Mouse (Mus musculus): ENCODE measurements around the gene Tmem131l. TPM values are rescaled to one million over a fixed set of nuclear protein-coding genes. Genes with fewer than 3 reads are reported as not detected.

Tmem131l gene
- total RNA-seq, 2 experiments from 2014 or later, result 32.7 to 106 TPM

DNA sequence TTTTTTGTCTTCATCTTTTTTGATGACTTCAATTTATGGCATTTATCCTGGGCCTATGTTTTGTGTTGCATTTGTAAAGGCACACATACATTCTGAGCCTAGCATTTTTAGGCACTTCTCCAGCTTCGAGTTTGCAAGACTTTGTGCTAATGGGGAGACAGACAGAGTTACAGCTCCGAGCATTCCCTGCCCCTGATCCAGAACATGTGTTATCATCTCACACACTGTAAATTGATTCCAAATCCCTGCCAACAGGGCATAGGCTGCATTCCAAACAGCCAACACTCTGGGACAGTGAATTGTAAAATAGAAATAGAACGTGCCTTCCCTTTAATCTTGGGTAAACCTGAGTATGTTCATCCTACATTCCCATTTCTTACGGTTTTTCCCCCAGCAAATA lies 19.7 kb upstream of the Tmem131l start:
- no peak for ATAC-seq (replicated peaks; ENCODE audit: low FRiP score, low TSS enrichment, poor library complexity, severe bottlenecking)

DNA sequence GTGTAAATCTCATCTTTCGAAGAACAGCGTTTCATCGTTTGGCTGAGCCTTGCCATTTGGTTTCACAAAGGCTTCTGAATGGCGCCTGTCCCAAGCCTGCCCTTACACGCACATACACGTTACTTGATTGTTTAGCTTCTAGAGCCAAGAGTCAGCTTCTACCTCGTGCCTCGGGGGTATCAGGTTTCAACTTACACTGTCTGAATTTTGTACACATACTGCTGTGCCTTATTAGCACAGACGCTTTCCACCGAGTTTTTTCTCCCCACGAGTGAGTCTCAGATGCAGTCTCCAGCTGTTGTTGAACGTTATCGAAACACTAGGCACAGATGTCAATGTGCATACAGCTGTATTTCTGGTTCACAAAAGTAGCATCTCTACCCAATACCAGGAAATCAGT lies 19.3 kb upstream of the Tmem131l start:
- ATAC-seq (replicated peaks; ENCODE audit: low FRiP score, low TSS enrichment, poor library complexity, severe bottlenecking), result no peak

DNA sequence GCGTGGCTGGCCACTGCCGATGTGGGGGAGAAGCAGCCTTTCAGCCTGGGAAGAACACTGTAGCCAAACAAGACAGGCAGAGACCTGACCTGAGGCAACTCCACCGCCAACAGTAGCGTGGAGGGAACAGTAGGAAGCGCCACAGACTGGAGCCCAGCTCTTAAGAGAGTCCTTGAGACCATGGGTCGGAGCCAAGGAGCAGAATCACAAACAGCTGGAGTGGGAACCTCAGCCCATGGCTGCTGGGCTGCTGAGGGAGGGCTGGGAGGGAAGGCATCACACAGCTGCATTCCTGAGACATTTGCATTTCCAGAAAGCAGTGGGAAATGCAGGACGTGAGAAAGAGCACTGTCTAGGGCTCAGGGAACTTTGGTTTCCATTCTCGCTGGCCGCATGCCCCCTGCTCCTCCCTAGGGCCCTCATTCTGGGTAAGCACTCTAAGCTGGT lies 8.8 kb upstream of the Tmem131l start:
- no peak for ATAC-seq (replicated peaks; ENCODE audit: low FRiP score, low TSS enrichment, poor library complexity, severe bottlenecking)

DNA sequence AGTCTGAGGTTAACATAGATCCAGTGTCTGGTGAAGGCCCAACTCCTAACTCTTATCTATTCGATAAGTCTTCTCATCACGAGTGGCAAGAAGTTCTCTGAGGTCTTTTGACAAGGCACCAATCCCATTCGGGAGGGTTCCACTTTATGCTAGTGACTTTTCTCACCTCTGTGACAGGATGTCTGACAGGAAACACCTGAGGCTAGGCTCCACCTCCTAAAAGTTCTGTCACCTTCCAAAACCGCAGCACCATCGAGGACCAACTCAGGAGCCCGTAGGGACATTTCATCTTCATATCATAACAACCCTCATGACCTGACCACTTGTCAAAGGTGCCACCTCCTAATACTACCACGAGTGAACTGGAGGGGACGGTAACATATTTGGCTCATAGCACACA lies 6.2 kb upstream of the Tmem131l start:
- ATAC-seq (replicated peaks; ENCODE audit: low FRiP score, low TSS enrichment, poor library complexity, severe bottlenecking), result 0 out of 2 replicates have a peak, but pooled peaks have one; percentile 6

DNA sequence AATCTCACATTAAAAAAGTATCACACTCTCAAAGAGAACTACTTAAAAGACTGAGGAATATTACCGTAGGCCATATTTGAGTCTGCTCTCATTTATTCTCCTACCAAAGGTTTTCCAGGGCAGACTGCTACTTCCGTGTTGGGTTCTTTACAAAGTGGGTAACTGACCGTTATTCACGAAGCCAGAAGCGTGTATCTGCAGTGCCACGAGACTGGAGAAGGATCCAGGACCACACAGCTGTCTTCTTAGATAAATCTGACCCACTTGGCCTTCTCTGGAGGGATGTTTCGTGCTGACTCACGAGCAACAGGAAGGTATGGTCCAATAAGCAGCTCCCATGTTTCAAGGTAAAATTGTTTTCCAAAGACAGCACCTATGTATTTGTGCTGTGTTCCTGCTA lies 1.8 kb upstream of the Tmem131l start:
- ATAC-seq (replicated peaks; ENCODE audit: low FRiP score, low TSS enrichment, poor library complexity, severe bottlenecking), result peak; percentile 48

DNA sequence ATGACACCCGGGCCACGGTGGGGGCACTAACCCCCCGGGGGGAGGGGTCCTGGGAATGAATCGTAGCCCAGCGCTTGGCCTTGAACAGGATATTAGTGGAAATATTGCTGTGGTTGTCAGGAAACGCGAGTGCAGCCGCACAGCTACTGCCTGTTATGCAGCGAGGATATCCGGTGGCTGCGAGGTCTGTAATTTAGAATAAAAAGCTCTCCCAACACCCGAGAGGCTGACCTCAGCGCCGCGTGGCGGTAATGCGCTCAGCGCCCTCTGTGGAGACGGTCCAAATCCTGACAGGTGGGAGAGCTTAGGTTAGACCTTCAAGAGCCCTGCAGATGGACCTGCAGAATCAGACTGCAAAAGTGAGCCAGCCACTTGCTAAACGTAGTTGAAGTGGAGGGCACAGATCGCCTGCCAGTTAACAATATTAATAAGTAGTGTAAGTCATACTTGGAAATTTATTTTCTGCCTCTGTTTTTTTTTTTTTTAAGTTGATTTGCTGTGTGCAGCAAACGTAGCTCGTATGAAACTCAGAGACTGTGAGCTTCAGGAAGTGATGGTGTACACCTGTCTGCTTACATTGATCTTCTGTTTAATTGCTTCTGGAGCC lies 604 bp upstream of the Tmem131l start:
- peak; percentile 20 for ATAC-seq (replicated peaks; ENCODE audit: low FRiP score, low TSS enrichment, poor library complexity, severe bottlenecking)

DNA sequence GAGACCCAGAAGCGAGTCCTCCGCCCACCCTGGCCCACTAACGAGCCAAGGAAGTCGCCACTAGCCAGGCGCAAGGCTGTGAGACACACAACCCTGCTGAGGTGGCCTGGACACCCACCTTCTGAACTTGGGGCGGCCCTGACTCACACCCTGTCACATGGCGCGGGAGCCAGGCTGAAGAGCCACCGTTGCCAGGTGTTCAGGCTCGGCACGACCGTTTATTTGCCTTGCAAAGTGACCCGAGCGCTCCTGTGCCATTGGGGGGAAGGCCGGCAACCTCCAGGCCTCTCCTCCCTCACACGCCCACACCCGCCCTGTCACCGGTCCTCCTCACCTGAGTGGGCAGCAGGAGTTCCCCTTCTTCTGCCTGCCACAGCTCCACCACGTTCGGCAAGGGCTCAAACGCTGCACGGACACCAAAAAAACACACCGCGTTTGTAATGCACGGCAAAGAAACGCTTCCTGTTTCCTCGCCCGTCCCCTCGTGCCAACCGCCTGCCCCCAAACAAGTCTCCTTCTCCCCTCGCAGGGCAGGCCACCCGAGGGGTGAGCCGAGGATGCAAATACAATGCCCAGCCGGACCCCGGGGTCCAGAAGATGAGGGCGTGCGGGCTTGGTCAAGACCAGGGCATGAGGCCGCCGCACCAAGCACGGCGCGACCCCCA lies 862 bp downstream of the Tmem131l start:
- peak; percentile 10; the same call in 1 of the 2 replicates for ATAC-seq (replicated peaks; ENCODE audit: low FRiP score, low TSS enrichment, poor library complexity, severe bottlenecking)

DNA sequence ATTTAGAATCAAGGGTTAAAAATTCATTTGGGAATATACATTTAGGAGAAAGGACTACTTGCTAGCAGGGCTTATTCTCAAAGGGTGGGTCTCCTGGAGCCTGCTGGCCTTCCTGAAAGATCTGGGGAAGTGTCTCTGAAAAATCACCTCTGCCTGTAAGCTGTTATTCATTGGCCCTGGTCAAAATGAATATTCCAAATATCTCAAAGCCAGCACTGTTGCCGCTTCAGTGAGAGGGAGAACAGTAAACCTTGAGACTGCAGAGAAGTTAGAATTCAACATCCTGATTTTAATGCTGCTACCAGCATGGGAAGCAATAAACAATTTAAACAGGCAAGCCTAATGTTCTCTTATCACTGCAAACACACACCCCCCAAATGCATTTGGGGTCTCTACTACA lies 1.8 kb downstream of the Tmem131l start:
- no peak for ATAC-seq (replicated peaks; ENCODE audit: low FRiP score, low TSS enrichment, poor library complexity, severe bottlenecking)

DNA sequence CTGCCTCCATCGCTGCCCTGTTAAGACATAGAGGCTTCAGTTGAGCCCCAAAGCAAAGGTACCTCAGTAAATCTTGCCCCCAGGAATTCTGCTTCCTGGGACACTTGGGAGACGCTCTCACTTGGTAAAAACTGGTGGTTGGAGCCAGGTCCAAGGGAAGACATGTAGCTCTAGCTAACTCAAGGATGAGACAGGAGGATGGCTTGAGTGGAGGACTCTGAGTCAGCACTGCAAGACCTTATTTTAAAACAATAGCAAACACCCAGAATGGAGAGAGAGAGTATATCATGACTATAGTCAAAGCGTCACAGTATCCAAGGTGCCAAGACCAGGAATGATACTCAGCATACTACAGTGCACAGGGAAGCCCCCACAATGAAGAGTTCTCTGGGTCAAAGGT lies 2.4 kb downstream of the Tmem131l start:
- ATAC-seq (replicated peaks; ENCODE audit: low FRiP score, low TSS enrichment, poor library complexity, severe bottlenecking), result no peak

DNA sequence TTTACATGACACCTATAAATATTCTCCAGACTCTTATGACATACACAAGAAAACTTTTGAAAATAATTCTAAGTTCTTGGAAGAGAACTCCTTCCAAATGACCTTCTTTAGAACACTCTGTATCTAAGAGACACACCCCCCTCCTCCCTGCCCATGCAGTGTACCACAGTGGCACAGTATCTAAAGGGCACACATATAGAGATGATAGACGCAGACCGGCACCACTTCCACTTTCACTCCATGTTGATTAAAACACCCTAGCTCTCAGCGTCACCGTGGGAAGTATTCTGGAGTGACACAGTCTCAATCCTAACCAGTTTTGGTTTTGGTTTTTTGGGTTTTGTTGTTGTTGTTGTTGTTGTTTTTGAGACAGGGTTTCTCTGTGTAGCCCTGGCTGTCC lies 3.1 kb downstream of the Tmem131l start:
- ATAC-seq (replicated peaks; ENCODE audit: low FRiP score, low TSS enrichment, poor library complexity, severe bottlenecking), result peak; percentile 28

DNA sequence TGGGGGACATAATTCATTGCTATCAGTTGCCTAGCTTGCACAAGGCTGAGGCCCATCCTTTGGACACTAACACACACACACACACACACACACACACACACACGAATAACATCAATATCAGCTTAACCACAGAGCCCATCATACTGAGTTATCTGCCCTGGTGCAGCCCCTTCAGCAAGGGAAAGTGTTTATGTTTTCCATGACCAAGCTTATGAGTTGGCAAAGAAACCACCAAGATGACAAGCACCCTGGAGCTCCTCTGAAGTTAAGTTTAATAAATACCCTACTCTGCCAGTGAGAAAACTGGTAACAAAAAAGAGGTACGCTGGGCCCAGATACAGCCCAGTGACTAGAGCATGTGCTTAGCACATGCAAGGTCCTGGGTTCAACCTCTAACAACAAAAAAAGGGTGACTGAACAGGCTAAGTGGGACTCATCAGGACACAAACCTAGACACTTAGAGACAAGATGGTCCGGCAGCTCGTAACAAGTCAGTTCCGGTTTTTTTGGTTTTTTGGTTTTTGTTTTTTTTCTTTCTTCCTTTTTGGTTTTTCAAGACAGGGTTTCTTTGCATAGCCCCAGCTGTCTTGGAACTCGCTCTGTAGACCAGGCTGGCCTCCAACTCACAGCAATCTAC lies 4.1 kb downstream of the Tmem131l start:
- ATAC-seq (replicated peaks; ENCODE audit: low FRiP score, low TSS enrichment, poor library complexity, severe bottlenecking), result peak; percentile 51

DNA sequence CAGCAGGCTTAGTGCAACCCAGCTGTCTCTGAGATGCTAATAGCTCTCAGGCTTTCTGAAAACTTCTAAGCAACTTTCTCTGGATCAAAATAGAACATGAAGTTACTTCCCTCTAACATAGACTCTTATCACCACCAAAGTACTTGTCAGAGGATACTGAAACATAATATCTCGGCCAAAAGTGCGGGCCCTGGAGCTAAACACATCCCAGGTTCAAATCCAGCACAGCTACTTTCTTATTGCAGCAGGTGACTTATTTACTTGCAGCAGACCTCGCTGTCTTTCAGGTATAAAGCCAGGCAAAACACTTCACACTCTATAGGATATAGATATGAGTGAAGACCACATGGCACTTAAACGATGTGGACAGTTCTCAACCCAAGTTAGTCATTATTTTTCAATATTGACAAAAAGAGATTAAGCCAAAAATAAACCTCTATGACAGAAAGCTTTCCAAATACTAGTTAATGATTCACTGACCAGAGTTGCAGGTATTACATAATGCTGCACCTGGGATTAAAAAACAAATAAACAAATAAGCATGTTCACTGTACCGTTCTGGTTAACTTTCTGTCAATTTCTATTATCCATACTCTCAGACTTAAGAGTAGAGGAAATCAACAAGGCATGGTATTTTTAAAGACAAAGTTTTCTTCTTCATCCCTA lies 5.7 kb downstream of the Tmem131l start:
- no peak for ATAC-seq (replicated peaks; ENCODE audit: low FRiP score, low TSS enrichment, poor library complexity, severe bottlenecking)

DNA sequence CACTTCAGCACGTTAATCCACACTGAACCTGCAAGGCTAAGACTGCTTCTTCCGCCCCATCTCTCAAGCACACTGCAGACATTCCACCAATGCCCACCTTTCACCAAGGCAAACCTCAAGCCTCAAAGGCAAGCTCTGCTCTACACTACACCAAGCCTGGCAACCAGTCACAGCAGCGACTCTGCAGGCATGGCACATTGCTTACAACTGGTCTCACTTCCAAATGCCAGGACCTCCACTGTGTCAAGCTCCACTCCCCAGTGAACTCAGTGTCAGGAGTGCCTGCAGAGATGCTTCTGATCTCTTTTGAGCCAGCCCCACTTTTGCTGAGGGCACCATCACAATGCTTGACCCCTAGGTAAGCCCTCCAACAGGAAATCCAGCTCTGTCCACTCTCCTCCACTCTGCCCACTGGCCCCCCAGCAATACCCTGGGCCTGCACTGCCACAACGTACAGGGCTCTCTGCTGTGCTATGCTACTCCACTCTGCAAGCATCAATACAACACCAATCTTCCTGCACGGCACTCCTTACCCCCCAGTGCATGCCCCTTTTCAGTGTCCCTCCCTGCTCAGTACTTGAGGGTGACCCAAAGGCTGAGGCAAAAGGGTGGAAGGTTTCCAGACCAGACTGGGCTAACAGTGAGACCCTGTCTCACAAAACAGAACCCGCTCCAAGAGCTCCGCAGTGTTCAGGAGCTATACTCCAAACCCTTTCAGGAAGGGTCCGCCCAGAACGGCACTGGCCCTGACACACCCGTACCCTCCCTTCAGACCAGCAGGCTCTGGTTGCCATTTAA lies 6.8 kb downstream of the Tmem131l start:
- ATAC-seq (replicated peaks; ENCODE audit: low FRiP score, low TSS enrichment, poor library complexity, severe bottlenecking), result no peak

DNA sequence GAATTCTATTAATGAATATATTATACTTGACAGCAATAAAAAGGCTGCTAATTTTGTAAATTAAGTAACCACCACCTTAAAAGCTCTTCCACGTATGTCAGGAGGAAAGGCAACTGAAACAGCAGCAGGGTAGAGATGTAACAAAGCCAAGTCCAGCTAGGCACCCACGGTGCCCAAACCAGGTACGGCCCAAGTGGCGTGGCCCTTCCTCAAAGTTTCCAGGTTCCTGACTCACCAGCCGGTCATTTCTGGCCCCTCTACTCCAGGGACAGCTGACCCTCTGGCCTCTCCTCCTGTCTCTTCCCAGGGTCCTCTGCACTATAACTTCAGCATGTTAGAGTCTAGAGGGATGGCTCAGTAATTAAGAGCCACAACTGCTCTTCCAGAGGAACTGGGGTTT lies 7.6 kb downstream of the Tmem131l start:
- no peak for ATAC-seq (replicated peaks; ENCODE audit: low FRiP score, low TSS enrichment, poor library complexity, severe bottlenecking)

DNA sequence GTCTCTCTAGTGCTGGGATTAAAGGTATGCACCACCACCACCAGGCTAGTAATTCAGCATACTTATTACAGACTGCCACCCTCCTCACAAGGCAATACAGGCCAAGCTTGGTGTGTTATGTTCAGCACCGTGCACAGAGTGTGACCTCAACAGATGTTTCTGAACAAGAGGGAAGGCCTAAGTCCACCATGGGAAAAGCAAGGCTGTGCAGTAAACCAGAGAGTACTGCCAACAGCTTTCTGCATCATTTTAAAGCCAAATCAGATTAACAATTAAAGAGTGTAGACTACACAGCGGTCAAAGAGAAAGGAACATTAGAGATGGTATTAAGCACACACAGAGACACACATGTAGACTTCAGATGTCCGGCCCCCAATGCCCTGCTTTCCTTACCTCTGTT lies 8.8 kb downstream of the Tmem131l start:
- no peak for ATAC-seq (replicated peaks; ENCODE audit: low FRiP score, low TSS enrichment, poor library complexity, severe bottlenecking)

DNA sequence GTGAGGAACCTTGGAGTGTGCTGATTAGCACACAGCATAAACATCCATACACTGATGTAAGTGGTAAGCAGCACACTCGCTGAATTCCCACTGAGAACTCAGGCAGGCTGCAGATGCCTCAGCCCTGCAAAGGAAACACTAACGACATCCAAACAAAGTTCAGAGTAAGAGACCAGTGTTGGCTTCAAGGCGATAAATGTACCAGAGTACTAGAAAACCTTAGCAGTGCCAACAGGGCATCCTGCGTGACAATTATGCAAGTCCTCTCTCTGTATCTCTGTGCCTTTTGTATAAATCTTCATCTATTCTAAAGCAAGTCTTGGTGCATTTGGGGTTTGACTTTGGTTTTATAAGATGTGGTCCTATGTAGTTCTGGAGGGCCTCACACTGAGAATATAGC lies 11.0 kb downstream of the Tmem131l start:
- ATAC-seq (replicated peaks; ENCODE audit: low FRiP score, low TSS enrichment, poor library complexity, severe bottlenecking), result no peak

DNA sequence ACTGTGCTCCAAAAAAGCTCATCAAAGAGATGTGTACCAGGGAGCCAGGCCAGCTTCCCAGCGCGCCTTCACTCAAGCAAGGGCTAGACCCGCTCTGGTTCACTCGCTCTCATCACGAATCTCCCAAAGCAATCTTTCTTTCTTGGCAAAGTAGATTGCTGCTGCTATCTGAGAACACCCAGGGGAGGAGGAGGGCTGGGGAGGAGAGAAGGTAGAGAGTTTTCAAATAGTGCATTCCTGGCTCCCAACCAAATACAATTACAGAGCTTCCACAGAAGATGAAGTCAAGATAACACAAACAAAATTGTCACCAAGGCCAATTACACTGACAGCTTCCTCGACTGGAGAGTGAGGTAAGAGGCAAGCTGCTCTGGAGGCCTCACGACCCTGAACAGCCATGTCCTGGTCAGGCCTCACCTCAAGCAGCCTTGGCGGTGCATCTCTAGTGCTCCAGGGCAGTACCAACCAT lies 12.2 kb downstream of the Tmem131l start:
- peak; percentile 71 for ATAC-seq (replicated peaks; ENCODE audit: low FRiP score, low TSS enrichment, poor library complexity, severe bottlenecking)

DNA sequence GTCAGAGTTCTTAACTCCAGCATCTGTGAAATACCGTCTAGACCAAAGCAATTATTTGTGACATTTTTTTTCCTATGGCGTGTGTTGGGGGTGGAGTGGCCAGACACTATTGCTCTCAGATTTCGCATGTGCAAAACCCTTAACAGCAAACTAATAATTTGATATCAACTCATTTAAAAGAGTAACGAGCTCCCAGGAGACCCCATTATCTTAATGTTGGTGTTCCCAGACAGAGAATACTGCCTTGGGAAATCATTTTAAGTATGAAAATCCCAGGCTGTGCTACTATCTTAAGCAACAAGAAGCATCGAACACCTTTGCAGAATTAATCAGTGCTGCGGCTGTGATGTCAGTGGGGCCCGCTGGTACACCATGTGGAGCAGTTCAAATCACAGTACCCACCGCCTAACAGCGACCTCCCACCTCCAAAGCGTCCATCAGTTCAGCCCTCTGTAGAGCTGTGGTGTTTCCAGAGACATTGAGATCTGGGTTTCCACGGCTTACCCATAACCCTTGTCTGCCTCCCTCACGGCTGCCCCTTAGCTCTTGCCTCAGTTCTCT lies 15.4 kb downstream of the Tmem131l start:
- ATAC-seq (replicated peaks; ENCODE audit: low FRiP score, low TSS enrichment, poor library complexity, severe bottlenecking), result no peak

DNA sequence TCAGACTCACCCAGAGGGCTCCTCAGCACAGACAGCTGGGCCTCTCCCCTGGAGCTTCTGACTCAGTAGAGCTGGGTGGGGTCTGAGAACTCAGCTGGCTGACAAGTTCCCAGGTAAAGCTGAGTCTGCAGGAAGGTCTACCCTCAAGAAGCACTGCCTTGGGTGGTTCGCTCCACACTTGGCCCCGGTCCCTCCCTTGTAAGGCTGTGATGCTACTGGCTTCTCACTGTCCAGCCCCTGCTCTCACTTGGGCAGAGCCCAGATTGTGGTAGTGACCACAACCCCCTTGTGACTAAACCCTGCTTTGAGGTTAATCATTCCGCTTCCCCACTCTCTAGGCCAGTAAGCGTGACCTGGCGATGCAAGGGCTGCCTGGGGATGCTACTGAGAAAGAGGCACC lies 17.3 kb downstream of the Tmem131l start:
- ATAC-seq (replicated peaks; ENCODE audit: low FRiP score, low TSS enrichment, poor library complexity, severe bottlenecking), result peak; percentile 27; the same call in 1 of the 2 replicates
